Mouse (Mus musculus): ENCODE results near the gene 2900026A02Rik.

GRCm38 (mm10) chr5:113225271-113225670 is 4.2 kb upstream of the 2900026A02Rik start:
- no peak for TF ChIP-seq ZNF384 (IDR thresholded peaks at IDR 0.05; ENCODE audit: low read depth, low read length)
- TF ChIP-seq ZC3H11A (IDR thresholded peaks at IDR 0.05; ENCODE audit: borderline replicate concordance, low read depth, low read length) = no peak
- TF ChIP-seq HCFC1 (IDR thresholded peaks at IDR 0.05; ENCODE audit: borderline replicate concordance, insufficient read depth, low read length) = no peak

Data from ES-E14 (cell line).